Mouse (Mus musculus) kidney, postnatal 0 days (tissue): ENCODE data around the gene Krtap9-1. TPM values are rescaled to one million over a fixed set of nuclear protein-coding genes. Genes with fewer than 3 reads are reported as not detected.
"Not testable (repeated sequence)": the region's sequence is repeated elsewhere in the genome, so short reads cannot be mapped to it uniquely, and the experiment has no call there.

Source experiments
- ATAC-seq: fragments of 200-750 bp; cut with Nextera tagmentation; replicated peaks from 2 replicates; pipeline ENCODE4 v1.8.0; 2017; ENCODE audit warnings: low read depth, moderate number of reproducible peaks, moderate TSS enrichment, moderate library complexity; ENCODE audit not compliant: low FRiP score
- DNase-seq: peaks from one replicate; pipeline ENCODE4 v3.0.0-alpha.2; 2016; ENCODE audit warnings: low spot score
- H3K27ac ChIP-seq: fragments of 300-500 bp; sonication (generic); 2 replicates; pipeline ENCODE4 v1.5.1; 2014; ENCODE audit warnings: mild to moderate bottlenecking
- H3K27me3 ChIP-seq: fragments of 300-500 bp; sonication (generic); 2 replicates; pipeline ENCODE4 v1.6.1; 2014; ENCODE audit warnings: low read length, mixed read lengths; ENCODE audit not compliant: insufficient read depth
- H3K36me3 ChIP-seq: fragments of 300-500 bp; sonication (generic); 2 replicates; pipeline ENCODE4 v1.6.1; 2014; ENCODE audit warnings: low read length, mixed read lengths; ENCODE audit not compliant: insufficient read depth
- H3K4me1 ChIP-seq: fragments of 300-500 bp; sonication (generic); replicated peaks from 2 replicates; pipeline ENCODE4 v1.6.1; 2014; ENCODE audit warnings: antibody characterized with exemption, low read length, mixed read lengths; ENCODE audit not compliant: insufficient read depth
- H3K4me2 ChIP-seq: fragments of 300-500 bp; sonication (generic); 2 replicates; pipeline ENCODE4 v1.6.1; 2014; ENCODE audit warnings: mild to moderate bottlenecking, low read length, moderate library complexity, mixed read lengths
- H3K4me3 ChIP-seq: fragments of 300-500 bp; sonication (generic); replicated peaks from 2 replicates; pipeline ENCODE4 v1.5.1; 2014; ENCODE audit warnings: low read depth, low read length
- H3K9ac ChIP-seq: fragments of 300-500 bp; sonication (generic); 2 replicates; pipeline ENCODE4 v1.6.1; 2014; ENCODE audit warnings: low read depth, low read length
- H3K9me3 ChIP-seq: fragments of 300-500 bp; sonication (generic); replicated peaks from 2 replicates; pipeline ENCODE4 v1.6.1; 2016; ENCODE audit warnings: low read length, inconsistent platforms, mixed read lengths
- CTCF ChIP-seq: IDR thresholded peaks from 2 replicates; pipeline ENCODE4 v1.5.1; 2016; ENCODE audit warnings: antibody characterized with exemption, low read depth, mild to moderate bottlenecking, moderate library complexity
- WGBS: fragments of 180-500 bp; shearing (Covaris S2); extraction: QIAGEN DNeasy Blood & Tissue Kit; methylation state at CpG from one replicate; pipeline ENCODE4 v1.1.7; 2014; 5-methylcytosine and 5-hydroxymethylcytosine counted together
- polyA plus RNA-seq: library from polyadenylated mRNA; unstranded; fragments of >200 nt; fragmentation: Nextera tagmentation; extraction: Ambion mirVana; gene quantifications from 2 replicates; pipeline ENCODE4 v1.2.1, GENCODE M21; 2015

Gene Krtap9-1
- polyA plus RNA-seq, 1 experiment from 2014 or later: not detected

DNA sequence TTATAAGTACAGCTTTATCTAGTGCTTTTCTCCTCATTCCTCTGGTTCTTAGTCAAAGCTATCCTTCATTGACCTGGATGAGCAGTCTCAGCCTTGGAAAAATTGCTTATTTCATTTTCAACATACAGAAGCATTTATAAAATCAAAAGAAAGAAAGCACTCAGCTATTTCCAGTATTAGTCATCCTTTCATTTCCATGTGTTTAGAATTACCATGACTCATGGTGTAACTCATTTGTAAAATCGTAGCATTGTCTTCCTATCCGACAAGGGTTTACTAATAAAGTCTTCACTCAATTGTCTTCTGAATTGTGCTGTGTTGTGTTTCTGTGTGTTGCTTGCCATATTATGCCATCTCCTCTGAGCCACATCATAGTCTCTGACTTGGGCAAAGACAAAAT is 14.4 kb upstream of the Krtap9-1 start:
- Histone ChIP-seq H3K4me3 (no peak overlapping the region), H3K4me1 (no peaks in the 10 kb centered on the region), H3K4me2 (no peak overlapping the region), H3K27me3 (no peaks in the 10 kb centered on the region), H3K27ac (no peak overlapping the region), H3K36me3 (no peaks in the 10 kb centered on the region), H3K9me3 (no peaks in the 10 kb centered on the region), H3K9ac (no peak overlapping the region)
- no peak for TF ChIP-seq CTCF
- WGBS: 74% methylated on average over 2 of the region's 2 CpGs
- no peak for DNase-seq
- ATAC-seq: no peak

DNA sequence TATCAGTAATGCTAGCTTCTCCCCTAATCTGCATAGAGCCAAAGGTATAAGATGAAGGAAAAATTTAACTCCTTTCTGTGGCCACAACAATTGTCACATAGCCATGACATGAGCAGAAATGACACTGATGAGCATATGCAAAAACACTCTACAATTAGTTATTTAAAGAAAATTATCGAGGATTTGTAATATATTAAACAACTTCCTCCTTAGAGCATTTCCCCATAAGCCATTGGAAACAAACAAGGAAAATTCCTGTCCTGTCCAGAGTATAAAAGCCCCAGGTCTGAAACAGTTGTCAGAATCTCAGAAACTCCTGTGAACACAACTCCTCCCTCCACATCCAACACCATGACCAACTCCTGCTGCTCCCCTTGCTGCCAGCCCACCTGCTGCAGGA is 9.0 kb upstream of the Krtap9-1 start, which contains the start of gene Gm11559:
Gm11559 (plus strand) TSS at position 301 of the 400 bp plus-strand sequence.
- not testable (repeated sequence) for H3K9me3 ChIP-seq, H3K9ac ChIP-seq, H3K36me3 ChIP-seq, ATAC-seq, H3K4me1 ChIP-seq, H3K4me2 ChIP-seq, H3K27me3 ChIP-seq, DNase-seq, H3K4me3 ChIP-seq, H3K27ac ChIP-seq
- 57% methylated on average over 1 of the region's 1 CpGs for WGBS

DNA sequence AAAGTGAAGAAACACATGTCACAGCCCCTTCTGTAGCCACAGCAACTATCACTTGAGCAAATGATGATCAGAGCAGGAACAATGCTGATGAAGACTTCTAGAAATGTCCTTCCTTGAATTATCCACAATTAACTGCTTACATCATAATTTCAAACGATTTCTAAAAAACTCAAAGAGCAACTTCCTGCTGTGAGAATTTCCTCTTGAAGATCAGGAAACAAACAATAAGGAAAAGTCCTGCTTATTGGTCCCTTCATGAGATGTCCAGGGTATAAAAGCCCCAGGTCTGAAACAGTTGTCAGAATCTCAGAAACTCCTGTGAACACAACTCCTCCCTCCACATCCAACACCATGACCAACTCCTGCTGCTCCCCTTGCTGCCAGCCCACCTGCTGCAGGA is 5.7 kb downstream of the Krtap9-1 start, which contains the start of gene Gm11567:
Gm11567 (plus strand) TSS at position 301 of the 400 bp plus-strand sequence.
- WGBS: 64% methylated on average over 1 of the region's 1 CpGs
- not testable (repeated sequence) for ATAC-seq, DNase-seq, H3K36me3 ChIP-seq, H3K9ac ChIP-seq, H3K27me3 ChIP-seq, H3K4me2 ChIP-seq, H3K4me3 ChIP-seq, H3K27ac ChIP-seq, H3K9me3 ChIP-seq, H3K4me1 ChIP-seq

DNA sequence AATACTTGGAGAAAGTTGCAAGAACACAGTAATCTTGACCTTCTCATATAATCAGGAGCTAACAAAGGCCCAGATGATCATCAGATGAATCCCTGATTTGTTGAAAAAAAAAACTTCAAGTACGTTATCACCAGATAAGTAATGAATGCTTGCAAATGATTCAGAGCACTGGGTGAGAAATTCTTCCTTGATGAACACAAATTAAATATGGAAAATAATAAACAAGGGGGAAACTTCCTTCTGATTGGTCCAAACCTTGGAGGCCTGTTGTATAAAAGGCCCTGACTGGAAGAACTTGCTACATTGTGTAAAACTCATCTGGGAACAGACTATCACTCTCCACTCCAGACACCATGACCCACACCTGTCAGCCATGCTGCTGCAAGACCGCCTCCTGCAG is 34.4 kb downstream of the Krtap9-1 start, which contains the start of gene Krtap31-1:
Krtap31-1 (plus strand) TSS at position 301 of the 400 bp plus-strand sequence.
- no peak for DNase-seq
- WGBS: 87% methylated on average over 2 of the region's 2 CpGs
- no peaks in the 10 kb centered on the region for H3K27me3 ChIP-seq

DNA sequence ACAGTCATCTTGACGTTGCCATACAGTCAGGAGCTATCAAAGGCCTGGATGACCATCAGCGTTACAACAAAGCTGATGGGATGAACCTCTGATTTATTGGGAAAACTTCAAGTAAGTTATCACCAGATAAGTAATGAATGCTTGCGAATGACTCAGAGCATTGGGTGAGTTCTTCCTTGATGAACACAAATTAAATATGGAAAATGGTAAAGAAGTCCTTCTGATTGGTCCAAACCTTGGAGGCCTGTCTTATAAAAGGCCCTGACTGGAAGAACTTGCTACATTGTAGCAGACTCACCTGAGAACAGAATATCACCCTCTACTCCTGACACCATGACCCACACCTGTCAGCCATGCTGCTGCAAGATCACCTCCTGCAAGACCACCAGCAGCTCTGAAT is 41.3 kb downstream of the Krtap9-1 start, which contains the start of gene Gm11565:
Gm11565 (plus strand) TSS at position 301 of the 400 bp plus-strand sequence.
- Histone ChIP-seq H3K4me1 (no peaks in the 10 kb centered on the region), H3K27ac (no peak within 1 kb of the TSS), H3K4me2 (no peak within 1 kb of the TSS), H3K36me3 (no peaks in the 10 kb centered on the region), H3K4me3 (no peak within 1 kb of the TSS), H3K27me3 (no peaks in the 10 kb centered on the region), H3K9me3 (no peaks in the 10 kb centered on the region), H3K9ac (no peak within 1 kb of the TSS)
- no peak for TF ChIP-seq CTCF
- no peak for DNase-seq
- ATAC-seq: no peak
- WGBS: 91% methylated on average over 3 of the region's 3 CpGs

More for the DNA sequence above, 34.4 kb downstream of the Krtap9-1 start, which contains the start of gene Krtap31-1:
- Histone ChIP-seq H3K4me1 (no peaks in the 10 kb centered on the region), H3K9ac (no peak within 1 kb of the TSS), H3K9me3 (no peaks in the 10 kb centered on the region), H3K36me3 (no peaks in the 10 kb centered on the region), H3K27ac (no peak within 1 kb of the TSS), H3K4me2 (no peak within 1 kb of the TSS), H3K4me3 (no peak within 1 kb of the TSS)
- no peak for TF ChIP-seq CTCF
- ATAC-seq: no peak

Other genes with a start within 250 kb of the Krtap9-1 start
- not detected in 2 replicates for gene Krtap4-1, start 245.2 kb upstream of the Krtap9-1 start, polyA plus RNA-seq
- gene Krtap4-2, start 238.3 kb upstream of the Krtap9-1 start, polyA plus RNA-seq: not detected in 2 replicates
- not detected in 2 replicates for gene Krtap4-7, start 229.3 kb upstream of the Krtap9-1 start, polyA plus RNA-seq
- gene Gm11555, start 223.2 kb upstream of the Krtap9-1 start, polyA plus RNA-seq: not detected in 2 replicates
- gene Gm11563, start 214.4 kb upstream of the Krtap9-1 start, polyA plus RNA-seq: not detected in 2 replicates
- not detected in 2 replicates for gene Krtap4-6, start 207.4 kb upstream of the Krtap9-1 start, polyA plus RNA-seq
- not detected in 2 replicates for gene Gm14190, start 182.6 kb upstream of the Krtap9-1 start, polyA plus RNA-seq
- gene Gm14180, start 139.1 kb upstream of the Krtap9-1 start, polyA plus RNA-seq: not detected in 2 replicates
- not detected in 2 replicates for gene Gm11595, start 100.5 kb upstream of the Krtap9-1 start, polyA plus RNA-seq
- not detected in 2 replicates for gene Krtap4-8, start 92.7 kb upstream of the Krtap9-1 start, polyA plus RNA-seq
- not detected in 2 replicates for gene Krtap4-9, start 88.2 kb upstream of the Krtap9-1 start, polyA plus RNA-seq
- gene Gm11596, start 79.9 kb upstream of the Krtap9-1 start, polyA plus RNA-seq: not detected in 2 replicates
- not detected in 2 replicates for gene Gm11569, start 74.5 kb upstream of the Krtap9-1 start, polyA plus RNA-seq
- gene Gm11554, start 68.9 kb upstream of the Krtap9-1 start, polyA plus RNA-seq: not detected in 2 replicates
- not detected in 2 replicates for gene Krtap4-13, start 63.5 kb upstream of the Krtap9-1 start, polyA plus RNA-seq
- gene Gm11564, start 57.7 kb upstream of the Krtap9-1 start, polyA plus RNA-seq: not detected in 2 replicates
- gene 2300003K06Rik, start 35.3 kb upstream of the Krtap9-1 start, polyA plus RNA-seq: not detected in 2 replicates
- not detected in 2 replicates for gene Krtap4-16, start 21.8 kb upstream of the Krtap9-1 start, polyA plus RNA-seq
- not detected in 2 replicates for gene Gm11568, start 15.5 kb upstream of the Krtap9-1 start, polyA plus RNA-seq
- not detected in 2 replicates for gene Gm11559, start 8.9 kb upstream of the Krtap9-1 start, polyA plus RNA-seq
- not detected in 2 replicates for gene Gm11567, start 5.8 kb downstream of the Krtap9-1 start, polyA plus RNA-seq
- not detected in 2 replicates for gene Krtap31-1, start 34.5 kb downstream of the Krtap9-1 start, polyA plus RNA-seq
- not detected in 2 replicates for gene Gm11565, start 41.4 kb downstream of the Krtap9-1 start, polyA plus RNA-seq
- not detected in 2 replicates for gene Krtap31-2, start 62.9 kb downstream of the Krtap9-1 start, polyA plus RNA-seq
- gene Krtap9-5, start 75.1 kb downstream of the Krtap9-1 start, polyA plus RNA-seq: not detected in 2 replicates
- gene Krtap29-1, start 105.7 kb downstream of the Krtap9-1 start, polyA plus RNA-seq: not detected in 2 replicates
- not detected in 2 replicates for gene Krtap16-1, start 113.2 kb downstream of the Krtap9-1 start, polyA plus RNA-seq
- not detected in 2 replicates for gene Krtap17-1, start 120.6 kb downstream of the Krtap9-1 start, polyA plus RNA-seq
- gene Krt33a, start 142.8 kb downstream of the Krtap9-1 start, polyA plus RNA-seq: not detected in 2 replicates
- gene Krt33b, start 156.5 kb downstream of the Krtap9-1 start, polyA plus RNA-seq: not detected in 2 replicates
- gene Krt34, start 168.2 kb downstream of the Krtap9-1 start, polyA plus RNA-seq: not detected in 2 replicates
- gene Krt31, start 177.2 kb downstream of the Krtap9-1 start, polyA plus RNA-seq: not detected in 2 replicates
- not detected in 2 replicates for gene Krt32, start 214.8 kb downstream of the Krtap9-1 start, polyA plus RNA-seq
- gene Krt35, start 222.9 kb downstream of the Krtap9-1 start, polyA plus RNA-seq: not detected in 2 replicates
- 0.78 and 1.2 TPM in 2 replicates for gene Krt36, start 232.2 kb downstream of the Krtap9-1 start, polyA plus RNA-seq
- 0.08 and 0.10 TPM in 2 replicates for gene Krt13, start 248.2 kb downstream of the Krtap9-1 start, polyA plus RNA-seq